ENCODE assay signal across 16 mouse cellular contexts in genomic region chr9:88091781-88092527, GRCm38 (mm10).
DNase-seq lines count a peak whose midpoint lies in the region; ATAC-seq and TF ChIP-seq lines count a peak whose summit lies in the region.
"Had no signal": no experiment of that assay in that cellular context is flagged by ENCODE, and none has a peak within 500 bp of the region (broad histone marks: within the 10 kb centered on the region; RNA-seq: fewer than 3 reads in every experiment).

No protein-coding gene starts in this region.

- TF ChIP-seq EP300 in heart, postnatal 0 days (IDR thresholded peaks at IDR 0.05; ENCODE audit: low read depth) = no peak
- no peak for TF ChIP-seq EP300 in stomach, postnatal 0 days (optimal IDR thresholded peaks at IDR 0.05)

- no peaks in the 10 kb centered on the region for H3K27me3 ChIP-seq in embryonic facial prominence, embryonic 14.5 days (replicated peaks; ENCODE audit: control insufficient read depth, insufficient read depth, low read length)
- H3K27me3 ChIP-seq in embryonic facial prominence, embryonic 10.5 days (replicated peaks; ENCODE audit: low read depth, poor library complexity, severe bottlenecking) = no peaks in the 10 kb centered on the region
- no peaks in the 10 kb centered on the region for H3K27me3 ChIP-seq in heart, postnatal 0 days (ENCODE audit: control insufficient read depth, insufficient read depth, low read length)
- 0 out of 2 replicates have a peak, but pooled peaks cover 2% of the 10 kb centered on the region for H3K27me3 ChIP-seq in stomach, postnatal 0 days (ENCODE audit: control insufficient read depth, insufficient read depth, low read length)
- H3K27me3 ChIP-seq: hindbrain, embryonic 13.5 days; liver, embryonic 12.5 days; megakaryocyte, embryonic 14.5 days had no signal

- no peaks in the 10 kb centered on the region for H3K9me3 ChIP-seq in embryonic facial prominence, embryonic 14.5 days (ENCODE audit: control insufficient read depth, low read length)
- H3K9me3 ChIP-seq in embryonic facial prominence, embryonic 10.5 days = no peaks in the 10 kb centered on the region
- H3K9me3 ChIP-seq in heart, postnatal 0 days (replicated peaks; ENCODE audit: control insufficient read depth, low read length) = no peaks in the 10 kb centered on the region
- no peaks in the 10 kb centered on the region for H3K9me3 ChIP-seq in stomach, postnatal 0 days (ENCODE audit: control insufficient read depth, low read length)
- H3K9me3 ChIP-seq: G1E; hindbrain, embryonic 13.5 days; liver, embryonic 12.5 days; megakaryocyte, embryonic 14.5 days had no signal

- H3K9ac ChIP-seq in embryonic facial prominence, embryonic 14.5 days (ENCODE audit: low read depth, low read length) = no peak overlapping the region
- no peak overlapping the region for H3K9ac ChIP-seq in heart, postnatal 0 days (replicated peaks; ENCODE audit: low read depth, low read length)
- H3K9ac ChIP-seq in stomach, postnatal 0 days (ENCODE audit: low read length) = no peak overlapping the region
- H3K9ac ChIP-seq: hindbrain, embryonic 13.5 days; liver, embryonic 12.5 days had no signal

- no peak overlapping the region for H3K4me3 ChIP-seq in embryonic facial prominence, embryonic 14.5 days (ENCODE audit: low read depth, low read length)
- H3K4me3 ChIP-seq in embryonic facial prominence, embryonic 10.5 days = no peak overlapping the region
- no peak overlapping the region for H3K4me3 ChIP-seq in heart, postnatal 0 days (ENCODE audit: low read depth, low read length)
- H3K4me3 ChIP-seq in stomach, postnatal 0 days (ENCODE audit: low read depth, low read length) = no peak overlapping the region
- H3K4me3 ChIP-seq: hindbrain, embryonic 13.5 days; layer of hippocampus, adult 2 months; liver, embryonic 12.5 days; megakaryocyte, embryonic 14.5 days had no signal

- no peak for ATAC-seq in embryonic facial prominence, embryonic 14.5 days (ENCODE audit: low read depth)
- peak; percentile 76 for ATAC-seq in heart, postnatal 0 days (ENCODE audit: insufficient read depth, low read depth)
- ATAC-seq in stomach, postnatal 0 days (ENCODE audit: low FRiP score, low TSS enrichment) = no peak
- ATAC-seq: liver, embryonic 12.5 days had no signal

- H3K4me1 ChIP-seq in embryonic facial prominence, embryonic 14.5 days (ENCODE audit: control insufficient read depth, insufficient read depth, low read length) = no peaks in the 10 kb centered on the region
- H3K4me1 ChIP-seq in embryonic facial prominence, embryonic 10.5 days = no peaks in the 10 kb centered on the region; the same call in 1 of the 2 replicates
- no peaks in the 10 kb centered on the region for H3K4me1 ChIP-seq in heart, postnatal 0 days (ENCODE audit: control insufficient read depth, insufficient read depth)
- H3K4me1 ChIP-seq in stomach, postnatal 0 days (replicated peaks; ENCODE audit: control insufficient read depth, insufficient read depth) = no peaks in the 10 kb centered on the region
- H3K4me1 ChIP-seq: hindbrain, embryonic 13.5 days; liver, embryonic 12.5 days had no signal

- peak; percentile 29 for DNase-seq in embryonic facial prominence, embryonic 14.5 days (ENCODE audit: low spot score)
- no peak for DNase-seq in embryonic facial prominence, embryonic 10.5 days (ENCODE audit: low spot score)
- DNase-seq in 3T3-L1 (ENCODE audit: low read depth, low spot score) = peak; percentile 98
- DNase-seq in fibroblast of lung, adult 2 months (ENCODE audit: low read depth) = peak; percentile 56
- peak; percentile 42 for DNase-seq in heart, postnatal 0 days (ENCODE audit: low spot score)
- DNase-seq in left cerebral cortex, adult 8-10 months (ENCODE audit: low spot score in 2 of 2) = no peak
- no peak for DNase-seq in natural killer cell, adult 2 months (ENCODE audit: low spot score in 2 of 2)
- DNase-seq in stomach, postnatal 0 days (ENCODE audit: low spot score) = no peak
- DNase-seq: cerebellum, adult 8-10 months; kidney, adult 8-10 months; spleen, adult 18-20 months had no signal

- WGBS in embryonic facial prominence, embryonic 14.5 days = 56% methylated on average over 8 of the region's 8 CpGs
- WGBS in embryonic facial prominence, embryonic 10.5 days = 70% methylated on average over 8 of the region's 8 CpGs
- 33% methylated on average over 8 of the region's 8 CpGs for WGBS in heart, postnatal 0 days
- 60% methylated on average over 8 of the region's 8 CpGs for WGBS in stomach, postnatal 0 days

- no peak overlapping the region; the same call in 1 of the 2 replicates for H3K27ac ChIP-seq in embryonic facial prominence, embryonic 14.5 days (replicated peaks; ENCODE audit: low read depth, low read length)
- no peak overlapping the region for H3K27ac ChIP-seq in embryonic facial prominence, embryonic 10.5 days (replicated peaks)
- peak overlapping the region; percentile 58 for H3K27ac ChIP-seq in heart, postnatal 0 days (ENCODE audit: low read depth)
- H3K27ac ChIP-seq in stomach, postnatal 0 days (replicated peaks) = no peak overlapping the region
- H3K27ac ChIP-seq: hindbrain, embryonic 13.5 days; layer of hippocampus, adult 2 months; liver, embryonic 12.5 days had no signal

- no peak for TF ChIP-seq CTCF in heart, postnatal 0 days (IDR thresholded peaks at IDR 0.05; ENCODE audit: low read depth)
- no peak for TF ChIP-seq CTCF in stomach, postnatal 0 days (IDR thresholded peaks at IDR 0.05; ENCODE audit: low read depth)

- no peaks in the 10 kb centered on the region for H3K36me3 ChIP-seq in embryonic facial prominence, embryonic 14.5 days (ENCODE audit: control insufficient read depth, insufficient read depth, low read length)
- no peaks in the 10 kb centered on the region for H3K36me3 ChIP-seq in embryonic facial prominence, embryonic 10.5 days (replicated peaks)
- no peaks in the 10 kb centered on the region for H3K36me3 ChIP-seq in heart, postnatal 0 days (replicated peaks; ENCODE audit: control insufficient read depth, insufficient read depth, low read length)
- H3K36me3 ChIP-seq in stomach, postnatal 0 days (ENCODE audit: control insufficient read depth, insufficient read depth, low read length) = no peaks in the 10 kb centered on the region
- H3K36me3 ChIP-seq: G1E; hindbrain, embryonic 13.5 days; liver, embryonic 12.5 days had no signal

- no peak overlapping the region for H3K4me2 ChIP-seq in embryonic facial prominence, embryonic 14.5 days (ENCODE audit: low read depth, low read length)
- H3K4me2 ChIP-seq in heart, postnatal 0 days (ENCODE audit: low read depth, low read length) = no peak overlapping the region
- no peak overlapping the region for H3K4me2 ChIP-seq in stomach, postnatal 0 days (replicated peaks; ENCODE audit: low read depth)
- H3K4me2 ChIP-seq: hindbrain, embryonic 13.5 days; liver, embryonic 12.5 days had no signal

Comparison
In these comparisons a context has a peak if more than half of its experiments do, and no peak if none do; other contexts are left out.
1. DNase-seq: peak in embryonic facial prominence, embryonic 14.5 days (single experiment), 3T3-L1 (single experiment), fibroblast of lung, adult 2 months (single experiment) and heart, postnatal 0 days (single experiment); none in embryonic facial prominence, embryonic 10.5 days (single experiment), left cerebral cortex, adult 8-10 months (0 of 2), natural killer cell, adult 2 months (0 of 2) and stomach, postnatal 0 days (single experiment).